Mouse (Mus musculus): ENCODE measurements around the gene Gucy2g. TPM values are rescaled to one million over a fixed set of nuclear protein-coding genes. Genes with fewer than 3 reads are reported as not detected.
A peak's percentile ranks its signal among the peaks of the same experiment; 100 is the strongest.

Gene Gucy2g
- total RNA-seq (2021): under 1 TPM; 0.10 to 0.24 TPM
- long read RNA-seq, experiment 1: 0 reads
- long read RNA-seq, experiment 2, partial matches to known transcripts: 1 of 1 reads
- long read RNA-seq, experiment 2, other reads (novel, unspliced or antisense): 0 of 1 reads

DNA sequence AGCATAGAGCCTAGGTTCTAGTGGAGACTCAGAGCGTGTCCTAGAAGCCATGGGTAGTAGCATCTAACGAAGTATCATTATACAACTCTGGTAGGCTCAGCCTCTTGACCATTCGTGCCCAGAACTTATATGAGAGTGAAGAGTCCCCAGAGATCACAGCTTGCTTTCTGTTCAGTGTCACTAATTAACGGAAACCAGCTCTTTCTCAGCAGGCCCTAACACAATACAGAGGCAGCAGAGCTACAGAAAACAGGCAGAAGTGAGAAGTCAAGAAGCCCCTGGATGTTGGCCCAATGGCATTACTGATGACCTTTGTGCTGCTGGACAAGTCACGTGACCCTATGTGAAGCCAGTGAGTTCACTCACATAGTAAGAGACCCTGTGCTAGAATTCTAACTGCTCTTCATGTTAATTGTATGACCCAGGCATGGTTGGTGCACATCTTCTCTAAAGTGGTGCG, at the start of gene Gucy2g:
TSS of gene Gucy2g (minus strand) at position 51 of the 460 bp plus-strand sequence.
- DNase-seq: no peak
- intact Hi-C loops (cut with DNase I; ENCODE audit: low total_unique reads): no loop called here

DNA sequence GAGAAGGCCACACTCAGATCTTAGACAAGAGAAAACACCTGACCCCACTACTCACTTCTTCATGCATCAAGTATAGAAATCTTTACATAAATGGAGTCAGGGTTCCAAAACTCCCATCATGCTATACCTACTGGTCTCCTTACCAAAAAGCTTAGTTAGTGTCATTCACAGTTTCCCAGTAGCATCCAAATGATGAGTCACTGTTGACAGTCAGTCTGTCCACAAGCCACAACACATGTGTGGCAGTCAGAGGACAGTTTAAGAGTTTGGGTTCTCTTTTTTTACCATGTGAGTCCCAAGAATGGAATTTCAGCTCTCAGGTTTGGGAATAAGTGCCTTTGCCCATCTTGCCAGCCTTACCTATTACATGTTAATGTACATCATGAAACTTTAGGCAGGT, 47.9 kb upstream of the Gucy2g start:
- intact Hi-C loops (cut with DNase I; ENCODE audit: low total_unique reads): no loop called here
- DNase-seq: no peak

DNA sequence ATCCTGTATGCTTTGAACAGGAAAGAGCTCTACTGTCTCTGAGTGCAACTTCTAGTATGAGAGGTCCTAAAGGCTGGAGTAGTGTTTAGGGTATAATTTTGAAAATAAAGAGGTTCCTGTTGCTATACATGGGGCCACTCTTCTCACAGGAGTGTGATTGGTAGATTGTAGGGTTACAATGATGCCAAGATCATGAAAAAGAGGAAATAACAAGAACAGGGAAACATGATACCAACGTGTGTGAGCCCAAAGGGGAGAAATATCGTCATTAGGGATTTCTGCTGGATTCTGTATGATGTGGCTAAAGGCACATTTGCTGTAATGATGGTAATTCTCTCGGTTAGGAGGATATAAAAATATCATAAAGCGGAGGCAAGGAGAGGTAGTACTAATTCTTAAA, 45.0 kb upstream of the Gucy2g start:
- no peak for DNase-seq
- intact Hi-C loops (cut with DNase I; ENCODE audit: low total_unique reads): no loop called here

DNA sequence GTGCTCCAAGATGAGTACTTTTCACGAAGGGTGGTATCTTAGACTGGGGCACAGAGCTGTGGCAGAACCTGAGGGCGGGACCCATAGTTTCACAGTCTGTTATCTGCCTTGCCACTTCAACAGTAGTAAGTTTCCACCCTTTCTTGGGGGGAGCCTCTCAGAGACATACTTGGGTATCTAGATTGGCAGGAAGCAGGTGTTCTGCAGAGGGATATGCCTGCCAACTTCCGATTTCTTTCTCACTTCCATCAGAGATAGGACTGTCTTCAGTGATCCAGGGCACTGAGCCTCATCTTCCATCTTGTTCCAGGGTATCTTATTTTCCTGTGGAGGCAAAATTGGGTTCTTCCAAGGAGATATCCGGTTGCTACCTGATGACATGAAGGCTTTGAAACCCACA, 43.1 kb upstream of the Gucy2g start:
- intact Hi-C loops (cut with DNase I; ENCODE audit: low total_unique reads): no loop called here
- DNase-seq: no peak

DNA sequence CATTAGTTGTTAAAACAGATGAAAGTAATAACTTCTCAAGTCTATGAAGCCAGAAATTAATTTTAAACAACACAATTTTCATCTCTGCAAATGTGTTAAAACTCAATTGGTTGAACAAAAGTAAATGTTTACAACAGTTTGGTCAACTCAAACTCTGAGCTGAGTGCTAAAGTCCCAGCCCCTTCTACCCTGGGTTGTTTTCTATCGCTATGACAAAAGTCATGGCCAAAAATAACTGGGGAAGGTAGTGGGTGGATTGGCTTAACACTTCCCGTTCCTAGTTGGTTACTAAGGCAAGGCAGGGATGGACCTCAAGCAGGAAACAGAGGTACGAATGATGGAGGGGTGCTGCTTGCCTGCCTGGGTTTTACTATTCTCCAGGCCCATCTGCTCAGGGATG, 35.7 kb upstream of the Gucy2g start:
- intact Hi-C loops (cut with DNase I; ENCODE audit: low total_unique reads): no loop called here
- DNase-seq: no peak

DNA sequence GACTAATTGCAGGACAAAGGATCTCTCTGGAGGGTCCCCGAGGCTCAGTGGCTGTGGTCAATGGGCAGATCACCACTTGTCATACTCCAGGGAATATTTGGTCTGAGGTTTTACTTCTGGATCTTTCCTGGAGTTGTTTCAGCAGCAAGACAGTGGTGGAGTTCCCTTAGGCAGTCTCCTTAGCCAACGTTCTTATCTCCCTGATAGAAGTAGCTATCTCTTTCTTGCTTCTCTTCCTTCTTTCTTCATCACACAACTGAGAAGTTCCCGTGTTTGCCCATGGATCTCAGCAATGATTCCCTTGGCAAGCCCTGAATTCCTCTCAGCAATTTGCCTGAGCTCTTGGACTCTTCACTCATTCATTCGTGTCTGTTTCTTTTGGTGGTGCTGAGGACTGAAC, 35.1 kb upstream of the Gucy2g start:
- intact Hi-C loops (cut with DNase I; ENCODE audit: low total_unique reads): no loop called here
- no peak for DNase-seq

DNA sequence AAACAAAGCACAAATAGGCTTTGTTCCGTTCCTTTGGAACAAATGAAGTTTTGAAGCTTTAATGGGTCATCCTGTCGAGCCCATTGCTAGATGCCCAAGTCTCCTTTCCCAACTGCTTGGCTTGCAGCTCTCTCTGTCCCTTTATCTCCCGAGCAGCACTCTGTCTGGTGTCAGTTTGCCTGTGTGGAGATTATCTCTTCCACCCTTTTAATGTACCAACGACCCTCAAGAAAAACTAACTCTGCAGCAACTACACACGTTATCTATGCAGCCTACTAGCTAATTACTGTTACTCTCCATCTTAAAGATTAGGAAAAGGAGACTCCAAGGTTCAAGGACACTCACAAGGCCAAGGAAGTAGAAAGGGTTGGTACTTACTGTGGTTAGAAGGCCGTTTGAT, 32.3 kb upstream of the Gucy2g start:
- intact Hi-C loops (cut with DNase I; ENCODE audit: low total_unique reads): no loop called here
- no peak for DNase-seq

DNA sequence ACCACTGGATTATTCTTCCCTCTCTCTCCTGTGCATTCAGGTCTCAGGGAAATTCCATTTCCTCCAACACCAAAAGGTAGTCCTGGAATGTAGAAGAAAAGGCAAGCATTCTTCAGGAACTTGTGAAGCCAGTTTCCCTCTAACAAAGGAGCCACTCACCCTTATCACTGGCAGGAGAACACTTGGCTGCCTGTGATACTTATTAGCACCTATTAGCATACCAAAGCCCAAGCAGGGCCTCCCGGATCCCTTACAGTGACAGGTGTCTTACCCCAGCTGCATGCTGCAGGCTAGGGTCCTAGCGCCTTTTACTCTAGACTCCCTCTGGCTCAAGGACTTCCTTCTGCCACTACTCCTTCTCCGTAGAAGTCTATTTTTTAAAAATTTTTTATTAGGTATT, 30.4 kb upstream of the Gucy2g start:
- intact Hi-C loops (cut with DNase I; ENCODE audit: low total_unique reads): no loop called here
- no peak for DNase-seq

DNA sequence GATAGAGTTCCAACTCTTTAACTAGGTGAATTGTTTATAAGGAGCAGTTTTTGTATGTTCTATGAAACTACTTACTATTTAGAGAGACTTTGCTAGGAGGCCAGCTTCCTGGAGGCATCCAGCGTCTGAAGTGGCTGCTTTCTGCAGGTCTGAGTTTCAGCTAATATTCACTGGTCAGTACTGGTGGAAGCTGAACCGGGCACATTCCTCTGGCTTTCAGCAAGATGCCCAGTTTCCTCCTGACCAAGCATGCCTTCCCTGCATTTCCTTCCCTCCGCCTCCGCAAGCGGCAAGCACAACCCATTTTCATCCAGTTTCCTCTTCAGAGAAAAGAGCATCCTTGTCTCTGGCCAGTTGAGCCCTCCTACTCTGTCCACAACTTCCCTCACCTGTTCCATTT, 28.0 kb upstream of the Gucy2g start:
- DNase-seq: no peak
- intact Hi-C loops (cut with DNase I; ENCODE audit: low total_unique reads): no loop called here

DNA sequence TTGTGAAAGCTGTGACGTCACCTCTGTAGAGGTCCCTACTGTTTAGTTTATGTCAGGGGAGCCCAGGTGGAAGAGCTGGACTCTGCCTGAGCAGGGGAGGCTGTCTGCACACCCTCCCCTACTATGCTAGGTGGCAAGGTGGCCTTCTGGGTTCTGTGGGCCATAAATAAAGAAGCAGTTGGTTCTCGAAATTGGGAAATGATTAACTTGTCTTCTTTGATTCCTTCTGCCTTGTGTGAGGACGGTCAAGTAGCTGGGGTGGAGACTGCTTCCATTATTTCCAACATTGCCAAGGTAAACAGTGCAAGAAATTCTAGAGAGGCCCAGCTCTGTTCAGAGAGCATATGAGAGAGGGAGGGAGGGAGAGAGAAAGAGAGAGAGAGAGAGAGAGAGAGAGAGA, 27.1 kb upstream of the Gucy2g start:
- intact Hi-C loops (cut with DNase I; ENCODE audit: low total_unique reads): no loop called here
- DNase-seq: no peak

DNA sequence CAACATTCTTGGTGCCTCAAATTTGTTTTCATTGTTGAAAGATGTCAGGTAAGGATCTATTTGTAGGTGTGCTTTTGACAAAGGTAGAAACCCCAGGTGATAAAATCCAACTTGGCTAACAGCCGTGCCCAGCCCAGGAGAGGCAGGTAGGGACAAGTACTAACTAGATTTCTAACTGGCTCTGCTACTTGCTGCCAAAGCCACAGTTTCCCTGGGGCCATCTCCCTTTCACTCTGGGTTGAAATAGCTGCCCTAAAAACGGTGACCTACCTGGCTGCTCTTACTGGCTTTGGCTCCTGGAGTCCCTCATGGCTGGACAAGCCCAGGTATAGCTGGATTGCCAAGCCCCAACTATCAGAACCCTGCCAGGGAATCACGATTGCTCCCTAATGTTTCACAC, 25.8 kb upstream of the Gucy2g start:
- DNase-seq: no peak
- intact Hi-C loops (cut with DNase I; ENCODE audit: low total_unique reads): no loop called here

DNA sequence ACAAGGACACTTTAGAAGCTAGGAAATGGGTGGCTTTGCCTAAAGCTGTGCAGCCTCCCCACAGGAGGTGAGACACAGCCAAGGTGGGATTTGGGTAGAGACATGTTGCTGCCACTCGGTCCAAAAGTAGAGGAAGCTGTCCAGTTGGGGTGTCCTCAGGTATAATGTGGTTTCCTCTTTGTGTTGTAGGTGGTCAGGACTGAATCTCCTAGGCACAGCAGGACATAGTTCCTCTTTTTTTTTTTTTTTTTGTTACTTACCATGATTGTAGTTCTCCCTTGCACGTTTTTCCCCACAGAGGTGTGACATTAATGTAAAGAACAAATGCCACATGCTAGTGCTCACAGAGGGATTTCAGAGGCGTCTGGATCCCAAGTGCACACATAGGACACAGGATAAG, 24.2 kb upstream of the Gucy2g start:
- intact Hi-C loops (cut with DNase I; ENCODE audit: low total_unique reads): no loop called here
- no peak for DNase-seq

DNA sequence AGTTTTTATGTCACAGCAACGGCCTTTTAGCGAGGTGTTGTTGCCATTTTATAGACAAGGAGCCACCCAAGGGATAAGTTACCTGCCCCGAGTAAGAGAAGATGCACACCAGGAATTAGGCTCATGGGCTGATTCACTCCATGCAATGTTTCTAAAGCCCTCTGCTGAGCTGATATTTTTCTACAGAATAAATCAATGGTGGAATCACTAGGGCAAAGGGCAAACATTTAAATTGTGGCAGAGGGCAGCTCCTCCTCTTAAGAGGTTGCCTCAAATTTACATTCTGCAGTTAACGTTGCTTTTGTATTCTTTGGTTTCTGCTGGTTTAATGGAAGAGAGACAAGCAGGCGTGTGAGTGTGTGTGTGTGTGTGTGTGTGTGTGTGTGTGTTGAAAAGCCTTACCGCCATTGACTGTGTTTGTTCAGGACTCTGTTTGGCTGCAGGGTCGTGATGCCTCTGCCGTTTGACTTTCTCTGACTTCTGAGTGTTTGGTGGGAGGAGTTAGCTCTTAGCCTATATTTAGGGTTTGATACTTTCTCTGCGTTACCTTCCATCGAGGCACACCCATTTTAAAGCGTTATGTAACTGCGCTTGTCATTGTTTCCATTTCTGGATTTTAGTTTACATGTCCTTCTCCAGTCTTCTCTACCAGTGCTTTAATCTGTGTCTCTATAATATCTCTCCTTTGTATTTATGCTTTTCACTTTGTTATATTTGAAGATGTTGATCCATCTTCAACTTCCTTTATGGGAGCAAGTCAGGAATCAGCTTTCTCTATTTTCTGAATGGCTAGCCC, 19.6 kb upstream of the Gucy2g start:
- intact Hi-C loops (cut with DNase I; ENCODE audit: low total_unique reads): no loop called here
- no peak for DNase-seq

DNA sequence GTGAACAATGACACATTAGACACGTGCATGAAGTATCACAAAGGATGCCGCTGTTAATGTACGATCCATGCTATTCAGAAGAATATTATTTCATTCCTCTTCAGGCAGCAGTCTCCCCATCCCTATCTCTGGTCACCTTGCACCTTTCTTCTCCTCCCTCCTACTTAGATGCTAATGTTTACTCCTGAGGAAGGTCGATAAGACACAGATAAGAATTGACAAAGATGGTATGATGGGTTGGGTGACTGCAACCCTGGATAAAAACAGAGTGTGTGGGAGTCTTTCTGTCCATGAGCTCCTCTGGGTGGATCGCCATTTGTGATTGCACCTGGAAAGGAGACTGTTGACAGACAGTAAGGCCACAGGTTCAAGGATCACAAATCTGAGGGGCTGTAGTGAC, 17.5 kb upstream of the Gucy2g start:
- intact Hi-C loops (cut with DNase I; ENCODE audit: low total_unique reads): no loop called here
- no peak for DNase-seq

DNA sequence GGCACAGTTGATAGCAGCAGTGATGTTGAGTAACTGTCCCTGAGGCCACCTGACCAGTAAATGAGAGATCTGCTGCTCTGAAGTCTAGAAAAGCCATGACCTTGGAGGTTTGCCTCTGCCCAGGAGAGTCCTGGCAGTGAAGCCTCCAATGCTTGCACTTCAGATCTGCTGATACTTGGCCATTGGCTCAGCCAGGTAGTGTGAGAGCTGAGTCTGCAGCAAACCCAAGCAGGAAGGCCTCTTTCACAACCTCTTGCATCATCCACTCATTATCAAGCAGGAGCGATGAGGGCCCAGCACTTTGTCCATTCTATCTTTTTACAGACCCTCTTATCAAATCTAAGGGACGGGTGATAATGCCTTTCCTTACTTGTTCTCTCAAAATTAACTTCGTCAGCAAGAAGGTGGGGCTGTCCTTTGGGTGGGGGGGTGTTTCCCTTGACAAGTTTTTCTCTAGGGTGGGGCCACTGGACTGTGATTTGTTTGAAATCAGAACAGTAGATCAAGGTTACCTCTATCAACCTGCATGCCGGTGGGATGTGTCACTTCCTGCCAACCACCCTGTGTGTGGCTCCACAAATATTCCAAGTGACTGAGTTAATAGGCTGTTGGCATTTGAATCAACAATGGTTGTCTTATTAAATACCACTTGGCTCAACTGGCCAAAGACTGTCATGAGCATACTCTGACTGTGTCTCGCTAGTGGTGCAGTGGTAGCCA, 16.8 kb upstream of the Gucy2g start:
- no peak for DNase-seq
- intact Hi-C loops (cut with DNase I; ENCODE audit: low total_unique reads): no loop called here

DNA sequence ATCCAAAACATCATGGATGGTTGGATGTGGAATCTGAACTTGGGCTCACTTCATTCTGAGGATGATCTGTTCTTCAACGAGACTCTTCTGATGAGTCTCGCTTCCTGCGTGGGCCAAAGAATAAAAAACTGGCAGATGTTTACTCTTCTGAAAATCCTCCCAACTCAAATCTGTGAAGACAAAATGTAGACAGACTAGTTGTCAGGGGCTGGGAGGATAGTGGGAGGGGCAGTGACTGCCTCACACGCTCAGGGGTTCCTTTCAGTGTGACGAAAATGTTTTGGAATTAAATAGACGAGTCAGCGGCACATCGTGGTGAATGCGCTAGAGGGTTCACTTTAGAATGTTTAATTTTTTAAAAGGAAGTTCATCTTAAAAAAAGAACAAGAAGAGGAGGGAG, 15.1 kb upstream of the Gucy2g start:
- intact Hi-C loops (cut with DNase I; ENCODE audit: low total_unique reads): no loop called here
- DNase-seq: no peak

DNA sequence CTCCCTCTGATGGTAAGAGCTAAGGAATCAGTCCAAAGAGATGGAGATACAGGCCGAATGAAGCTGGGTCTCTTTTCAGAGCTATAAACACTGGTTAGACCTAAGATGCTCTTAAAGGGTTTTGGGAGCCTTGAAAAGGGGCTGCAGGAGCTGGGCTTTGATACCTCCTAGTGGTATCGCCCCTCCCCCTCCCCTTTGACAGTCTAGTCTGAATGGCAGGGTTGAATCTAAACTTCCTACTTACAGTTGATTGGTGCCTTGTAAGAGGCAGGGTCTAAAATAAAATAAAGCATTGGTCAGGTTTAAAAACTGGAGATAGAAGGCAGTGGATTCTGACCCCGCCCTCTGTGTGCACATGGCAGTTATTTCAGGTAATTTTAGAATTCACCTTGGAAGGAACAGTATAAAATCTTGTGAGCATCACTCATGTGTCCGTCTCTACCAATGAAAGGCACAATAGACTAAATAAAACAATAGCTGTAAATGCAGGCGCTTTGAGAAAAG, 13.5 kb upstream of the Gucy2g start:
- intact Hi-C loops (cut with DNase I; ENCODE audit: low total_unique reads): no loop called here
- no peak for DNase-seq

DNA sequence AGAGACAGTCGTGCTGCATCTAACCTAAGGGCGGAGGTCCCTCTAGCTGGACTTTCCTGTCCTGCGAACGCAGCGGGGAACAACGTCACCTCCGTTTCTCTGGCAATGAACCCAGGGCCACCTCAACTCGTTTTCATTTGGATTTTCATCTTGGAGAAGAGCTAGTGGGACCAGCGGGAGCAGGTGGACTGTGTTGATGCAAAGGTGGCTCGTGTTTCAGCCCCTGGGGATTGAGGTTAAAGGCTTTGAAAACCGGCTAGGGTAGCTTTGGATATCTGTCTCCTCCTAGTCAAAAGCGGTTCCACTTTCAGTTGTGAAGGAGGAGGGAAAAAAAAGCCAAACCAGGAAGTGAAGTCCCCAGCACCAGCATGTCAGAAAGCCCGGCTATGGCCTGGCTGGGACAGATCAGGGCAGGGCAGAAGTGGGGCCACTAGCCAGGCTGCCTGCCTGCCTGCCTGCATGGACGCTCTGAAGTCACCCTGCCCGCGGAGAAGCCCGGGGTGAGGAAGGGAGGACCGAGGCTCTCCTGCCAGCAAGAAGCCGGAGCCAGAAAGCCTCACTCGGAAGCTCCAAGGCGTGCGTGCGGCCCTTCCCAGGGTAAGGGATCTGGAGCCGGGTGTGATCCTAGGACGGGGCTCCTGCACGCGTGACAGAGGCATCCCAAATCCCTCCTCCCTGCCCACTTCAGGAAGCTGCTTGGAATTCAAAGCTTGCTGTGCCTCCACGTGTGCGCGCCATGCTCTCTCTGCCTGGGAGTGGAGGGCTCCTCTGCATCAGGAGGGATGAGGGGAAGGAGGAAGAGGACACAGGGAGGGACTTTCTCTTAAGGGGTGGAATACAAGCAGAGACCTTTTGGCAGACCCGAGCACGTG, 12.8 kb upstream of the Gucy2g start:
- DNase-seq: peak; percentile 52

DNA sequence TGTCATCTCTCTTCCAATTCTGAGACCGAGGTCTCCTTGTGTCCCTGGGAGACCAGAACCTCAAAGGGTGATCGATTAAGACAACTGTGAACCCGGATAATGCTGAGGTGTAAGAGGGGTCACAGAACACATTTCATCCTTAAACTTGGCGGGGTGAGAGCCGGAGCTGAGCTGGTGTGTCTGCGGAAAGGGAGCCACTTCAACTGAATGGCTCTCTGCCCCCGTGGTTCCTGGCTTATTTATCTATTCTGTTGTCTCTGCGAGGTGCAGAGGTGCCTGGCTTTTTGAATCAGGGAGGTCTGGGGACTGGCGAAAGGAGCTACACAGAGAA, 12.2 kb upstream of the Gucy2g start:
- intact Hi-C loops (cut with DNase I; ENCODE audit: low total_unique reads): no loop called here
- no peak for DNase-seq

More for the DNA sequence above, 12.8 kb upstream of the Gucy2g start:
- intact Hi-C loops (cut with DNase I; ENCODE audit: low total_unique reads): no loop called here
